Mouse (Mus musculus) forebrain, embryonic 11.5 days (tissue): ENCODE data around the gene Grin2a. TPM values are rescaled to one million over a fixed set of nuclear protein-coding genes. Genes with fewer than 3 reads are reported as not detected.

Source experiments
- ATAC-seq: fragments of 200-750 bp; cut with Nextera tagmentation; replicated peaks from 2 replicates; pipeline ENCODE4 v1.8.0; 2017; ENCODE audit warnings: moderate TSS enrichment; ENCODE audit not compliant: low FRiP score
- DNase-seq: peaks from one replicate; pipeline ENCODE4 v3.0.0-alpha.2; 2017; ENCODE audit warnings: low spot score
- H3K27ac ChIP-seq: fragments of 300-500 bp; sonication (generic); 2 replicates; pipeline ENCODE4 v1.5.1; 2014; ENCODE audit warnings: low read depth, low read length
- H3K27me3 ChIP-seq: fragments of 300-500 bp; sonication (generic); 2 replicates; pipeline ENCODE4 v1.6.1; 2014; ENCODE audit warnings: mild to moderate bottlenecking, low read length, mixed read lengths; ENCODE audit not compliant: control insufficient read depth, insufficient read depth
- H3K36me3 ChIP-seq: fragments of 300-500 bp; sonication (generic); 2 replicates; pipeline ENCODE4 v1.6.1; 2014; ENCODE audit warnings: mild to moderate bottlenecking, low read length, moderate library complexity, mixed read lengths; ENCODE audit not compliant: control insufficient read depth, insufficient read depth
- H3K4me1 ChIP-seq: fragments of 300-500 bp; sonication (generic); replicated peaks from 2 replicates; pipeline ENCODE4 v1.6.1; 2014; ENCODE audit warnings: low read length, mixed read lengths; ENCODE audit not compliant: control insufficient read depth, insufficient read depth
- H3K4me2 ChIP-seq: fragments of 300-500 bp; sonication (generic); 2 replicates; pipeline ENCODE4 v1.6.1; 2014; ENCODE audit warnings: low read depth, mild to moderate bottlenecking, low read length, moderate library complexity, mixed read lengths; ENCODE audit not compliant: severe bottlenecking
- H3K4me3 ChIP-seq: fragments of 300-500 bp; sonication (generic); 2 replicates; pipeline ENCODE4 v1.5.1; 2014; ENCODE audit warnings: low read depth, low read length
- H3K9ac ChIP-seq: fragments of 300-500 bp; sonication (generic); 2 replicates; pipeline ENCODE4 v1.6.1; 2014; ENCODE audit warnings: low read length
- H3K9me3 ChIP-seq: fragments of 300-500 bp; sonication (generic); 2 replicates; pipeline ENCODE4 v1.6.1; 2016; ENCODE audit warnings: low read length, mixed read lengths; ENCODE audit not compliant: control insufficient read depth
- WGBS: fragments of 180-500 bp; shearing (Covaris S2); extraction: QIAGEN DNeasy Blood & Tissue Kit; methylation state at CpG from one replicate; pipeline ENCODE4 v1.1.7; 2014; 5-methylcytosine and 5-hydroxymethylcytosine counted together
- polyA plus RNA-seq: library from polyadenylated mRNA; unstranded; fragments of >200 nt; fragmentation: Nextera tagmentation; extraction: Ambion mirVana; gene quantifications from 2 replicates; pipeline ENCODE4 v1.2.1, GENCODE M21; 2014

Gene Grin2a
- polyA plus RNA-seq, 1 experiment from 2014 or later, result 0.91 TPM

GRCm38 (mm10) chr16:9873001-9873400, 122.4 kb downstream of the Grin2a start:
- Histone ChIP-seq H3K4me2 (no peak overlapping the region), H3K4me3 (no peak overlapping the region), H3K27ac (no peak overlapping the region), H3K36me3 (no peaks in the 10 kb centered on the region), H3K4me1 (no peaks in the 10 kb centered on the region), H3K9ac (no peak overlapping the region), H3K9me3 (no peaks in the 10 kb centered on the region), H3K27me3 (no peaks in the 10 kb centered on the region)
- 74% methylated on average over 4 of the region's 4 CpGs for WGBS
- DNase-seq, result no peak
- ATAC-seq, result no peak

- no peak for DNase-seq
- ATAC-seq, result no peak
Measured at GRCm38 (mm10) chr16:9865710-9866109, 129.7 kb downstream of the Grin2a start.

GRCm38 (mm10) chr16:9865039-9865438, 130.3 kb downstream of the Grin2a start:
- Histone ChIP-seq H3K4me2 (no peak overlapping the region), H3K9ac (no peak overlapping the region), H3K36me3 (no peaks in the 10 kb centered on the region), H3K27ac (no peak overlapping the region), H3K27me3 (no peaks in the 10 kb centered on the region), H3K4me3 (no peak overlapping the region), H3K9me3 (no peaks in the 10 kb centered on the region), H3K4me1 (no peaks in the 10 kb centered on the region)
- ATAC-seq (no peak), DNase-seq (no peak)
- 78% methylated on average over 4 of the region's 4 CpGs for WGBS

More at GRCm38 (mm10) chr16:9865710-9866109, 129.7 kb downstream of the Grin2a start:
- Histone ChIP-seq H3K27ac (no peak overlapping the region), H3K9me3 (no peaks in the 10 kb centered on the region), H3K4me3 (no peak overlapping the region), H3K4me1 (no peaks in the 10 kb centered on the region), H3K9ac (no peak overlapping the region), H3K27me3 (no peaks in the 10 kb centered on the region), H3K36me3 (no peaks in the 10 kb centered on the region), H3K4me2 (no peak overlapping the region)
- whole genome bisulfite sequencing, result 84% methylated on average over 3 of the region's 3 CpGs

GRCm38 (mm10) chr16:9857758-9858157, 137.6 kb downstream of the Grin2a start:
- no peak overlapping the region for H3K4me2 ChIP-seq
- H3K36me3 ChIP-seq, result no peaks in the 10 kb centered on the region
- 78% methylated on average over 2 of the region's 2 CpGs for WGBS
- H3K4me3 ChIP-seq, result no peak overlapping the region
- no peak overlapping the region for H3K9ac ChIP-seq
- DNase-seq (no peak), ATAC-seq (no peak)
- H3K9me3 ChIP-seq, result no peaks in the 10 kb centered on the region
- H3K27ac ChIP-seq, result no peak overlapping the region
- H3K4me1 ChIP-seq, result no peaks in the 10 kb centered on the region
- H3K27me3 ChIP-seq, result no peaks in the 10 kb centered on the region

GRCm38 (mm10) chr16:9851265-9851988, 143.9 kb downstream of the Grin2a start:
- no peaks in the 10 kb centered on the region for H3K4me1 ChIP-seq
- no peak overlapping the region for H3K4me3 ChIP-seq
- 88% methylated on average over 12 of the region's 12 CpGs for WGBS
- no peak overlapping the region for H3K27ac ChIP-seq
- H3K4me2 ChIP-seq, result no peak overlapping the region
- DNase-seq, result no peak
- H3K36me3 ChIP-seq, result no peaks in the 10 kb centered on the region
- no peak overlapping the region for H3K9ac ChIP-seq
- no peaks in the 10 kb centered on the region for H3K27me3 ChIP-seq
- ATAC-seq, result no peak
- H3K9me3 ChIP-seq, result no peaks in the 10 kb centered on the region

GRCm38 (mm10) chr16:9841496-9841895, 153.9 kb downstream of the Grin2a start:
- 68% methylated on average over 3 of the region's 3 CpGs for WGBS
- Histone ChIP-seq H3K4me1 (no peaks in the 10 kb centered on the region), H3K27ac (no peak overlapping the region), H3K9me3 (no peaks in the 10 kb centered on the region), H3K4me2 (no peak overlapping the region), H3K27me3 (no peaks in the 10 kb centered on the region), H3K36me3 (no peaks in the 10 kb centered on the region), H3K4me3 (no peak overlapping the region), H3K9ac (no peak overlapping the region)
- DNase-seq (no peak), ATAC-seq (no peak)

GRCm38 (mm10) chr16:9836542-9836941, 158.8 kb downstream of the Grin2a start:
- ATAC-seq (no peak), DNase-seq (no peak)
- Histone ChIP-seq H3K27ac (no peak overlapping the region), H3K4me2 (no peak overlapping the region), H3K4me1 (no peaks in the 10 kb centered on the region), H3K9ac (no peak overlapping the region), H3K4me3 (no peak overlapping the region), H3K27me3 (no peaks in the 10 kb centered on the region), H3K9me3 (no peaks in the 10 kb centered on the region), H3K36me3 (no peaks in the 10 kb centered on the region)
- 40% methylated on average over 8 of the region's 8 CpGs for WGBS

GRCm38 (mm10) chr16:9834236-9834635, 161.1 kb downstream of the Grin2a start:
- Histone ChIP-seq H3K4me2 (no peak overlapping the region), H3K9me3 (no peaks in the 10 kb centered on the region), H3K4me1 (no peaks in the 10 kb centered on the region), H3K27me3 (no peaks in the 10 kb centered on the region), H3K9ac (no peak overlapping the region), H3K36me3 (no peaks in the 10 kb centered on the region), H3K4me3 (no peak overlapping the region), H3K27ac (no peak overlapping the region)
- DNase-seq, result no peak
- ATAC-seq, result no peak
- WGBS, result 83% methylated on average over 2 of the region's 2 CpGs

GRCm38 (mm10) chr16:9825110-9825483, 170.3 kb downstream of the Grin2a start:
- no peaks in the 10 kb centered on the region for H3K4me1 ChIP-seq
- H3K36me3 ChIP-seq, result no peaks in the 10 kb centered on the region
- H3K4me3 ChIP-seq, result no peak overlapping the region
- no peak for DNase-seq
- ATAC-seq, result no peak
- H3K9ac ChIP-seq, result no peak overlapping the region
- no peak overlapping the region for H3K27ac ChIP-seq
- H3K9me3 ChIP-seq, result no peaks in the 10 kb centered on the region
- no peak overlapping the region for H3K4me2 ChIP-seq
- no peaks in the 10 kb centered on the region for H3K27me3 ChIP-seq
- 83% methylated on average over 2 of the region's 2 CpGs for WGBS
